Mouse (Mus musculus): ENCODE data around the gene Ccdc84.

DNA sequence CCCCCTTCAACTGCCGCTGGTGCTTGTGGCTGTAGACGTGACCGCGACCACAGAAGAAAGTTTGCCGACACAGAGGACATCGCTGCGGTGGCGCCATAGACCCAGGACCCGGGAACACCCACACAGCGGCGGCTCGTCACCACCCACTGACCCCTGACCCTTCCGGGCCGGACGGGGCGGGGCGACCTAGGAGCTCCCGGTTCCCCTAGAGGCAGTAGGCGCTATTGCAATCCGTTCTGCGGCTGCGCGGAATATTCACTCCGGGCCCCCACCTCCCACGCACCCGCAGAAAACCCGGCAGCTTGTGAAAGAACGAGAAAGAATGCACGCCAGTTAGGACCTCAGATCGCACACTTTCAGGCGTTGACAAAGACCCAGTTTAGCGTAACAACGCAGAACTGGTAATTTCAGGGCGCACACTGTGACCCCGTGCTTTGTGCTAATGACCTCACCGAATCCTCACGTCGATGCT is 441 bp downstream of the Ccdc84 start:
- TF ChIP-seq CTCF (IDR thresholded peaks at IDR 0.05; ENCODE audit: control insufficient read depth, insufficient read depth, low read length) (peak; percentile 50), POLR2A (IDR thresholded peaks at IDR 0.05; ENCODE audit: borderline replicate concordance, control insufficient read depth, low read depth, low read length) (peak; percentile 50; the same call in 1 of the 2 replicates)

Data from bone marrow, adult 2 months (tissue).